Comparison of ENCODE assay signal across 11 mouse cellular contexts in the genomic region with DNA sequence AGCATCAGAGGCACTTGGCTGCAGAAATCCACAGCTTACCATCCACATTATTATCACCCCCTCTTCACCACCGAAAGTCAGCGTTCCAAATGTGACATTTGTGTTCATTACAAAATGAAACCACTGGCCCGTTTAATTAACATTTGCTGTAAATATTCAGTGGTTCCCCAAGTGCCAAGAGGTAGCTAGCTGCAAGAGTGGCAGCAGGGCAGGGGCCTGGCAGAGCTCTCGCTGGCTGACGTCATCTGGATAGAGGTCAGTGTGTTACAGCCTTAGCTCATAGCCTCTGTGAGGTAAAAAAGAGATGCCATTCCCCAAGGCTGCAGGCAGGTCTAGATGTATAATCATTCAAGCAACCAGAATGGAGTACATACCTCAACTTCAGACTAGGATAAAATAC.
A peak's percentile ranks its signal among the peaks of the same experiment; 100 is the strongest.
DNase-seq lines count a peak whose midpoint lies in the region; ATAC-seq and TF ChIP-seq lines count a peak whose summit lies in the region.
"Had no signal": no experiment of that assay in that cellular context is flagged by ENCODE, and none has a peak within 500 bp of the region (broad histone marks: within the 10 kb centered on the region; RNA-seq: fewer than 3 reads in every experiment).

No protein-coding gene starts in this region.

- ATAC-seq in midbrain, embryonic 14.5 days (ENCODE audit: low FRiP score, low TSS enrichment), result no peak

- TF ChIP-seq CTCF in gastrocnemius, adult 2 months (IDR thresholded peaks at IDR 0.05), result no peak

- H3K4me1 ChIP-seq in embryonic facial prominence, embryonic 10.5 days, result peaks cover 32% of the 10 kb centered on the region
- H3K4me1 ChIP-seq in midbrain, embryonic 14.5 days (ENCODE audit: control insufficient read depth, insufficient read depth, low read length), result peaks cover 36% of the 10 kb centered on the region
- H3K4me1 ChIP-seq in limb, embryonic 10.5 days, result peaks cover 35% of the 10 kb centered on the region

- DNase-seq in gastrocnemius, adult 2 months, result no peak
- no peak for DNase-seq in gastrocnemius, postnatal 14 days
- peak; percentile 81 for DNase-seq in left cerebral cortex, postnatal 4 days
- DNase-seq in left cerebral cortex, adult 8-10 months (ENCODE audit: low spot score in 2 of 2), result no peak
- no peak for DNase-seq in embryonic facial prominence, embryonic 10.5 days (ENCODE audit: low spot score)
- DNase-seq in midbrain, embryonic 14.5 days, result peak; percentile 56
- DNase-seq in limb, embryonic 10.5 days (ENCODE audit: low spot score), result no peak
- no peak for DNase-seq in right cerebral cortex, adult 18-20 months
- DNase-seq: lung, postnatal 14 days had no signal

- H3K27me3 ChIP-seq in embryonic facial prominence, embryonic 10.5 days (replicated peaks; ENCODE audit: low read depth, poor library complexity, severe bottlenecking), result no peaks in the 10 kb centered on the region
- no peaks in the 10 kb centered on the region for H3K27me3 ChIP-seq in midbrain, embryonic 14.5 days (ENCODE audit: control insufficient read depth, insufficient read depth, low read length)
- no peaks in the 10 kb centered on the region for H3K27me3 ChIP-seq in limb, embryonic 10.5 days (ENCODE audit: low read depth, poor library complexity, severe bottlenecking)
- H3K27me3 ChIP-seq: heart, embryonic 15.5 days; limb, embryonic 13.5 days had no signal

- intact Hi-C loops in gastrocnemius, adult 2 months (cut with DNase I), result loop anchor here (10.0 kb wide), 1 partner anchor 946 kb away; no protein-coding TSS in a partner anchor
- intact Hi-C loops in gastrocnemius, postnatal 14 days (cut with DNase I; ENCODE audit: low total_unique reads), result loop anchor here (5.0 kb wide), 2 partner anchors 174 to 269 kb away; no protein-coding TSS in a partner anchor
- intact Hi-C loops in left cerebral cortex, postnatal 4 days (cut with DNase I), result loop anchor here (5.0 kb wide), 1 partner anchor 269 kb away; no protein-coding TSS in a partner anchor

- H3K27ac ChIP-seq in gastrocnemius, adult 2 months, result peak overlapping the region; percentile 1; the same call in 1 of the 2 replicates
- 0 out of 2 replicates have a peak overlapping the region, but pooled peaks have one; percentile 30 for H3K27ac ChIP-seq in embryonic facial prominence, embryonic 10.5 days (replicated peaks)
- peak overlapping the region; percentile 50 for H3K27ac ChIP-seq in midbrain, embryonic 14.5 days (replicated peaks; ENCODE audit: low read depth, low read length)
- H3K27ac ChIP-seq in limb, embryonic 10.5 days, result no peak overlapping the region

- peaks cover 41% of the 10 kb centered on the region for H3K36me3 ChIP-seq in embryonic facial prominence, embryonic 10.5 days (replicated peaks)
- H3K36me3 ChIP-seq in midbrain, embryonic 14.5 days (ENCODE audit: control insufficient read depth, insufficient read depth, low read length), result peaks cover 12% of the 10 kb centered on the region
- H3K36me3 ChIP-seq in limb, embryonic 10.5 days, result peaks cover 48% of the 10 kb centered on the region
- H3K36me3 ChIP-seq: heart, embryonic 15.5 days had no signal

- no peak overlapping the region for H3K4me2 ChIP-seq in midbrain, embryonic 14.5 days (ENCODE audit: low read length)
- H3K4me2 ChIP-seq: heart, embryonic 15.5 days; limb, embryonic 13.5 days had no signal

- 90% methylated on average over 5 of the region's 5 CpGs for WGBS in embryonic facial prominence, embryonic 10.5 days
- 57% methylated on average over 5 of the region's 5 CpGs for whole genome bisulfite sequencing in midbrain, embryonic 14.5 days
- WGBS in limb, embryonic 10.5 days, result 85% methylated on average over 5 of the region's 5 CpGs

- no peaks in the 10 kb centered on the region for H3K9me3 ChIP-seq in embryonic facial prominence, embryonic 10.5 days
- no peaks in the 10 kb centered on the region for H3K9me3 ChIP-seq in midbrain, embryonic 14.5 days (ENCODE audit: control insufficient read depth, low read length)
- H3K9me3 ChIP-seq in limb, embryonic 10.5 days (replicated peaks), result no peaks in the 10 kb centered on the region
- H3K9me3 ChIP-seq: heart, embryonic 15.5 days; limb, embryonic 13.5 days had no signal

- no peak overlapping the region for H3K4me3 ChIP-seq in gastrocnemius, adult 2 months
- no peak overlapping the region for H3K4me3 ChIP-seq in embryonic facial prominence, embryonic 10.5 days
- no peak overlapping the region for H3K4me3 ChIP-seq in midbrain, embryonic 14.5 days (replicated peaks; ENCODE audit: low read depth, low read length)
- H3K4me3 ChIP-seq in limb, embryonic 10.5 days, result no peak overlapping the region
- H3K4me3 ChIP-seq: heart, embryonic 15.5 days; limb, embryonic 13.5 days had no signal

- H3K9ac ChIP-seq in midbrain, embryonic 14.5 days (replicated peaks; ENCODE audit: low read length), result no peak overlapping the region
- H3K9ac ChIP-seq: heart, embryonic 15.5 days; limb, embryonic 13.5 days had no signal

Comparison
In these comparisons a context has a peak if more than half of its experiments do, and no peak if none do; other contexts are left out.
1. DNase-seq: peak in left cerebral cortex, postnatal 4 days (single experiment) and midbrain, embryonic 14.5 days (single experiment); none in gastrocnemius, adult 2 months (single experiment), gastrocnemius, postnatal 14 days (single experiment), left cerebral cortex, adult 8-10 months (0 of 2), embryonic facial prominence, embryonic 10.5 days (single experiment), limb, embryonic 10.5 days (single experiment) and right cerebral cortex, adult 18-20 months (single experiment).